Comparison of ENCODE assay signal across 10 mouse cellular contexts in the genomic region with DNA sequence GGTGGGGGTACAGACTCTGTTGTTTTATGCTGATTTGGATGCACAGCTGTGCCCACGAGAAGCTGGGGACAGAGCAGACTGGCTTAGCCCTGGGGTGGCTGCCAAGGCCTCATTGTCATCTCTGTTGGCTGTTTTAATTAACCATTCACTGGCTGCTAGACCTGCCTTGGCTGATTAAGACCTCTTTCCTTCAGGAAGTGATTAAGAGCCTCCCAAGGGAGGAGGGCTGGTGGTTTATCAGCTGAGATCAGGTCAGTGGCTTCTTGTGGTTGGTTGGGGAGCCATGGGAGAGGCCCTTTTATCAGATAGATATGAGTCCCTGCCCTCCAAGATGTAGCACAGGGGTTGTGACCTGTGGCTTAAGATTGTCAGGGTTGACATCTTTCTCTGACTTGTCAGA. TPM values are rescaled to one million over a fixed set of nuclear protein-coding genes. Genes with fewer than 3 reads are reported as not detected.
A peak's percentile ranks its signal among the peaks of the same experiment; 100 is the strongest.
DNase-seq lines count a peak whose midpoint lies in the region; ATAC-seq and TF ChIP-seq lines count a peak whose summit lies in the region.
"Had no signal": no experiment of that assay in that cellular context is flagged by ENCODE, and none has a peak within 500 bp of the region (broad histone marks: within the 10 kb centered on the region; RNA-seq: fewer than 3 reads in every experiment).

No protein-coding gene starts in this region.

- H3K4me1 ChIP-seq in heart, embryonic 12.5 days (replicated peaks): peaks cover 24% of the 10 kb centered on the region
- peaks cover 12% of the 10 kb centered on the region for H3K4me1 ChIP-seq in heart, embryonic 11.5 days (ENCODE audit: control insufficient read depth, insufficient read depth, low read length)
- peaks cover 14% of the 10 kb centered on the region for H3K4me1 ChIP-seq in forebrain, embryonic 10.5 days
- peaks cover 18% of the 10 kb centered on the region; the same call in 1 of the 2 replicates for H3K4me1 ChIP-seq in kidney, postnatal 0 days (replicated peaks; ENCODE audit: insufficient read depth, low read length)
- peaks cover 14% of the 10 kb centered on the region for H3K4me1 ChIP-seq in neural tube, embryonic 12.5 days

- H3K4me3 ChIP-seq in heart, embryonic 12.5 days: no peak overlapping the region
- H3K4me3 ChIP-seq in heart, embryonic 11.5 days (ENCODE audit: low read depth, low read length): no peak overlapping the region
- no peak overlapping the region for H3K4me3 ChIP-seq in forebrain, embryonic 10.5 days
- H3K4me3 ChIP-seq in kidney, postnatal 0 days (replicated peaks; ENCODE audit: low read depth, low read length): no peak overlapping the region
- H3K4me3 ChIP-seq in neural tube, embryonic 12.5 days: no peak overlapping the region
- H3K4me3 ChIP-seq: limb, embryonic 15.5 days; stomach, embryonic 15.5 days had no signal

- H3K27ac ChIP-seq in heart, embryonic 12.5 days (ENCODE audit: poor library complexity, severe bottlenecking): 0 out of 2 replicates have a peak overlapping the region, but pooled peaks have one; percentile 8
- H3K27ac ChIP-seq in heart, embryonic 11.5 days (ENCODE audit: low read depth, low read length): no peak overlapping the region
- H3K27ac ChIP-seq in forebrain, embryonic 10.5 days: peak overlapping the region; percentile 44
- H3K27ac ChIP-seq in kidney, postnatal 0 days: peak overlapping the region; percentile 27
- H3K27ac ChIP-seq in neural tube, embryonic 12.5 days: no peak overlapping the region
- H3K27ac ChIP-seq: limb, embryonic 15.5 days; stomach, embryonic 15.5 days had no signal

- TF ChIP-seq CTCF in kidney, postnatal 0 days (IDR thresholded peaks at IDR 0.05; ENCODE audit: low read depth): no peak

- 3% methylated on average over 1 of the region's 1 CpGs for WGBS in heart, embryonic 12.5 days
- WGBS in heart, embryonic 11.5 days (ENCODE audit: insufficient replicate concordance): 5% methylated on average over 1 of the region's 1 CpGs
- whole genome bisulfite sequencing in forebrain, embryonic 10.5 days: 3% methylated on average over 1 of the region's 1 CpGs
- WGBS in kidney, postnatal 0 days: 15% methylated on average over 1 of the region's 1 CpGs
- 11% methylated on average over 1 of the region's 1 CpGs for WGBS in neural tube, embryonic 12.5 days

- no peak overlapping the region for H3K4me2 ChIP-seq in heart, embryonic 12.5 days
- no peak overlapping the region for H3K4me2 ChIP-seq in heart, embryonic 11.5 days
- H3K4me2 ChIP-seq in kidney, postnatal 0 days (ENCODE audit: low read length): no peak overlapping the region
- H3K4me2 ChIP-seq in neural tube, embryonic 12.5 days (replicated peaks): no peak overlapping the region
- H3K4me2 ChIP-seq: limb, embryonic 15.5 days; stomach, embryonic 15.5 days had no signal

- no peak overlapping the region; the same call in 1 of the 2 replicates for H3K9ac ChIP-seq in heart, embryonic 12.5 days
- H3K9ac ChIP-seq in heart, embryonic 11.5 days (ENCODE audit: low read depth, low read length): no peak overlapping the region; the same call in 1 of the 2 replicates
- H3K9ac ChIP-seq in kidney, postnatal 0 days (ENCODE audit: low read depth, low read length): no peak overlapping the region
- no peak overlapping the region for H3K9ac ChIP-seq in neural tube, embryonic 12.5 days
- H3K9ac ChIP-seq: limb, embryonic 15.5 days; stomach, embryonic 15.5 days had no signal

- no peaks in the 10 kb centered on the region for H3K27me3 ChIP-seq in heart, embryonic 12.5 days (replicated peaks)
- H3K27me3 ChIP-seq in heart, embryonic 11.5 days (ENCODE audit: control insufficient read depth, insufficient read depth, low read length): no peaks in the 10 kb centered on the region
- no peaks in the 10 kb centered on the region for H3K27me3 ChIP-seq in forebrain, embryonic 10.5 days (ENCODE audit: poor library complexity, severe bottlenecking)
- H3K27me3 ChIP-seq in kidney, postnatal 0 days (ENCODE audit: insufficient read depth, low read length): no peaks in the 10 kb centered on the region
- no peaks in the 10 kb centered on the region for H3K27me3 ChIP-seq in neural tube, embryonic 12.5 days (replicated peaks)
- H3K27me3 ChIP-seq: limb, embryonic 15.5 days; stomach, embryonic 15.5 days had no signal

- H3K9me3 ChIP-seq in heart, embryonic 12.5 days (replicated peaks): no peaks in the 10 kb centered on the region
- no peaks in the 10 kb centered on the region for H3K9me3 ChIP-seq in heart, embryonic 11.5 days (replicated peaks; ENCODE audit: control insufficient read depth, low read length)
- H3K9me3 ChIP-seq in forebrain, embryonic 10.5 days: no peaks in the 10 kb centered on the region
- H3K9me3 ChIP-seq in kidney, postnatal 0 days (replicated peaks; ENCODE audit: low read length): no peaks in the 10 kb centered on the region
- H3K9me3 ChIP-seq in neural tube, embryonic 12.5 days: no peaks in the 10 kb centered on the region
- H3K9me3 ChIP-seq: limb, embryonic 15.5 days; stomach, embryonic 15.5 days had no signal

- no peak for ATAC-seq in heart, embryonic 12.5 days (ENCODE audit: insufficient number of reproducible peaks, low FRiP score)
- ATAC-seq in heart, embryonic 11.5 days (replicated peaks; ENCODE audit: insufficient number of reproducible peaks, low FRiP score, low TSS enrichment): no peak
- no peak for ATAC-seq in kidney, postnatal 0 days (replicated peaks; ENCODE audit: low FRiP score, low read depth)
- peak; percentile 87 for ATAC-seq in neural tube, embryonic 12.5 days (ENCODE audit: low FRiP score, low read depth)
- ATAC-seq in monocyte, adult 5-6 weeks (replicated peaks; ENCODE audit: insufficient number of reproducible peaks, low FRiP score, low TSS enrichment, poor library complexity, severe bottlenecking): no peak

- no peaks in the 10 kb centered on the region for H3K36me3 ChIP-seq in heart, embryonic 12.5 days
- no peaks in the 10 kb centered on the region for H3K36me3 ChIP-seq in heart, embryonic 11.5 days (ENCODE audit: control insufficient read depth, insufficient read depth, low read length)
- H3K36me3 ChIP-seq in forebrain, embryonic 10.5 days (replicated peaks): no peaks in the 10 kb centered on the region
- no peaks in the 10 kb centered on the region for H3K36me3 ChIP-seq in kidney, postnatal 0 days (ENCODE audit: insufficient read depth, low read length)
- peaks cover 6% of the 10 kb centered on the region; the same call in 1 of the 2 replicates for H3K36me3 ChIP-seq in neural tube, embryonic 12.5 days

- no peak for DNase-seq in forebrain, embryonic 10.5 days (ENCODE audit: extremely low spot score, low spot score)
- DNase-seq in kidney, postnatal 0 days (ENCODE audit: low spot score): no peak
- no peak for DNase-seq in right cerebral cortex, postnatal 36 days (ENCODE audit: low spot score in 2 of 2)
- DNase-seq in natural killer cell, adult 2 months (ENCODE audit: low spot score in 2 of 2): no peak

RNA-seq across cellular contexts. Expression of a gene that starts 46.9 kb away (rescaled TPM):
- 5.4 and 6.7 TPM in 2 replicates for polyA plus RNA-seq in heart, embryonic 12.5 days (2016; fragmentation: Nextera tagmentation; extraction: Ambion mirVana)
- 7.1 and 8.2 TPM in 2 replicates for polyA plus RNA-seq in heart, embryonic 11.5 days (2014; fragmentation: Nextera tagmentation; extraction: Ambion mirVana)
- polyA plus RNA-seq in forebrain, embryonic 10.5 days (2016; fragmentation: Nextera tagmentation; extraction: Ambion mirVana): 8.1 and 9.8 TPM in 2 replicates
- polyA plus RNA-seq in kidney, postnatal 0 days (2015; fragmentation: Nextera tagmentation; extraction: Ambion mirVana): 6.9 and 10.8 TPM in 2 replicates
- 18.1 and 21.1 TPM in 2 replicates for polyA plus RNA-seq in neural tube, embryonic 12.5 days (2016; fragmentation: Nextera tagmentation; extraction: Ambion mirVana)
- total RNA-seq in monocyte, adult 5-6 weeks (2017): 24.1 to 27.7 TPM (median 25.3 TPM) in 3 replicates

RNA-seq across cellular contexts. Expression of a gene that starts 56.0 kb away (rescaled TPM):
- not detected in 2 replicates for polyA plus RNA-seq in heart, embryonic 12.5 days (2016; fragmentation: Nextera tagmentation; extraction: Ambion mirVana)
- not detected in 2 replicates for polyA plus RNA-seq in heart, embryonic 11.5 days (2014; fragmentation: Nextera tagmentation; extraction: Ambion mirVana)
- not detected in 2 replicates for polyA plus RNA-seq in forebrain, embryonic 10.5 days (2016; fragmentation: Nextera tagmentation; extraction: Ambion mirVana)
- polyA plus RNA-seq in kidney, postnatal 0 days (2015; fragmentation: Nextera tagmentation; extraction: Ambion mirVana): not detected in 2 replicates
- polyA plus RNA-seq in neural tube, embryonic 12.5 days (2016; fragmentation: Nextera tagmentation; extraction: Ambion mirVana): not detected in 2 replicates
- total RNA-seq in monocyte, adult 5-6 weeks (2017): 1.3 to 11.9 TPM (median 3.0 TPM) in 3 replicates
- polyA plus RNA-seq: stomach, embryonic 15.5 days had no signal

Comparison
In these comparisons a context has a peak if more than half of its experiments do, and no peak if none do; other contexts are left out.
1. H3K27ac ChIP-seq: peak in heart, embryonic 12.5 days (single experiment), forebrain, embryonic 10.5 days (single experiment) and kidney, postnatal 0 days (single experiment); none in heart, embryonic 11.5 days (single experiment) and neural tube, embryonic 12.5 days (single experiment).